Mouse (Mus musculus): Measurements from ENCODE around the gene Brap. TPM values are rescaled to one million over a fixed set of nuclear protein-coding genes. Genes with fewer than 3 reads are reported as not detected.
A peak's percentile ranks its signal among the peaks of the same experiment; 100 is the strongest.

Brap gene
- polyA plus RNA-seq, 1 experiment: 38.7 TPM

DNA sequence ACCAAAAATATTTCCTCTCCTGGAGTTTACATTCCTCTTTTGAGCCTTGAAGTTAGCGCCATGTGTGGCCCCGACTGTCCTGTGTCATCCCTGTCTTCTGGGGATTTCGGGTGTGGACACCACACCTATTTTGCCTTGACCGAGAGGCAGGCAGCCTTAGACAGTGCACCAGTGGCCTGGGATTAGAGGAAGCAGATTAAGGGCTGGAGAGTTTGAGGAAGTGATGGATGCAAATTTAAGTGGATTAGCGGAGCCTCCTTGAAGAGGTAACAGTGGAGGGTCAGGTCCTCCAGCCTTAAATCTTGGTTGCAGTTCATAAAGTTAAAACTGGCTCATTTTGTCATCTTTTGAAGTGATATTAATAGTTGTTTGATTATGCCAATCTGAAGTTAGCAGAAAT is 58.1 kb downstream of the Brap start:
- H3K27ac ChIP-seq (ENCODE audit: control insufficient read depth, insufficient read depth, low read length): no peak overlapping the region
- 94% methylated on average over 5 of the region's 5 CpGs for WGBS
- no peaks in the 10 kb centered on the region for H3K36me3 ChIP-seq (ENCODE audit: control insufficient read depth, insufficient read depth, low read length)
- no peak overlapping the region for H3K4me3 ChIP-seq (ENCODE audit: control insufficient read depth, insufficient read depth, low read length)
- no peak for DNase-seq
- no peaks in the 10 kb centered on the region for H3K27me3 ChIP-seq (ENCODE audit: control insufficient read depth, insufficient read depth, low read length)
- H3K4me1 ChIP-seq (replicated peaks; ENCODE audit: control insufficient read depth, insufficient read depth, low read length): peaks cover 19% of the 10 kb centered on the region
- TF ChIP-seq POLR2A (IDR thresholded peaks at IDR 0.05; ENCODE audit: control insufficient read depth, extremely low read depth, insufficient read depth, low read length, poor library complexity) (no peak), CTCF (IDR thresholded peaks at IDR 0.05; ENCODE audit: borderline replicate concordance, control insufficient read depth, extremely low read depth, insufficient read depth, low read length, poor library complexity) (no peak)

DNA sequence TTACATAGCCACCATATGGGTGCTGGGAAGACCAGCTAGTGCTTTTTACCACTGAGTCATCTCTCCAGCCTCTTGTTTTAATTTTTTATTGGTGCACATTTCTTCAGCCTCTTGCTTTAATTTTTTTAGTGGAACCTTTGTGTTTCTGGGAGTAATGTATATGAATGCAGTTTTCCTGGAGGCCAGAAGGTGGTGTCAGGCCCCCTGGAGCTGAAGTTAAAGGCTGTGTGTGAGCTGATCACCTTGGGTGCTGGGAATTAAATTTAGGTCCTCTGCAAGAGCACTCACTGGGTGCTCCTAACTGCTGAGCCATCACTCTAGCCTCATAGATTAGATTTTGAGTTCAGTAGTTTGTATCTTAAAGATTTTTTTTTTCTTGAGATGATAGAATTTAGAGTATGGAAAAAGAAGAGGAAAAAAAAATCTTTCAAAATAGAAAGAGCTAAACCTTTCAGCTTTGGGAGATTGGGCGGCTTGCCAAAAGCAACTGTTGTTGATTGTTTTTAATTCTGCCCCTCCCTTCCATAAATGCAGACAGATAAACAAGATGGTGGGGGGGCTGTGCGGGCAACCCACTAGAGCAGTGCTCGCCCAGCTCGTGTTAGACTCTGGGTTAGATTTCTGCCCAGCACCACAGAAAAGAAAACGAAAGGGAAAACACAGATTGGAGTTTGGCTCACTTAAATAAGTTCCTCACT is 60.7 kb downstream of the Brap start:
- H3K36me3 ChIP-seq (ENCODE audit: control insufficient read depth, insufficient read depth, low read length): no peaks in the 10 kb centered on the region
- 93% methylated on average over 5 of the region's 5 CpGs for WGBS
- no peaks in the 10 kb centered on the region for H3K27me3 ChIP-seq (ENCODE audit: control insufficient read depth, insufficient read depth, low read length)
- peaks cover 7% of the 10 kb centered on the region; the same call in 1 of the 2 replicates for H3K4me1 ChIP-seq (replicated peaks; ENCODE audit: control insufficient read depth, insufficient read depth, low read length)
- no peak overlapping the region for H3K27ac ChIP-seq (ENCODE audit: control insufficient read depth, insufficient read depth, low read length)
- TF ChIP-seq POLR2A (IDR thresholded peaks at IDR 0.05; ENCODE audit: control insufficient read depth, extremely low read depth, insufficient read depth, low read length, poor library complexity): no peak
- no peak for TF ChIP-seq CTCF (IDR thresholded peaks at IDR 0.05; ENCODE audit: borderline replicate concordance, control insufficient read depth, extremely low read depth, insufficient read depth, low read length, poor library complexity)
- peak; percentile 25 for DNase-seq
- H3K4me3 ChIP-seq (ENCODE audit: control insufficient read depth, insufficient read depth, low read length): no peak overlapping the region

GRCm38 (mm10) chr5:121721841-121722240 is 61.5 kb downstream of the Brap start:
- Histone ChIP-seq H3K4me1 (replicated peaks; ENCODE audit: control insufficient read depth, insufficient read depth, low read length) (0 out of 2 replicates have a peak, but pooled peaks cover 2% of the 10 kb centered on the region), H3K4me3 (ENCODE audit: control insufficient read depth, insufficient read depth, low read length) (no peak overlapping the region), H3K36me3 (ENCODE audit: control insufficient read depth, insufficient read depth, low read length) (no peaks in the 10 kb centered on the region), H3K27ac (ENCODE audit: control insufficient read depth, insufficient read depth, low read length) (no peak overlapping the region), H3K27me3 (ENCODE audit: control insufficient read depth, insufficient read depth, low read length) (no peaks in the 10 kb centered on the region)
- DNase-seq: no peak
- TF ChIP-seq POLR2A (IDR thresholded peaks at IDR 0.05; ENCODE audit: control insufficient read depth, extremely low read depth, insufficient read depth, low read length, poor library complexity): no peak
- 79% methylated on average over 3 of the region's 3 CpGs for WGBS

GRCm38 (mm10) chr5:121724678-121725077 is 64.3 kb downstream of the Brap start:
- 0 out of 2 replicates have a peak, but pooled peaks cover 2% of the 10 kb centered on the region for H3K4me1 ChIP-seq (replicated peaks; ENCODE audit: control insufficient read depth, insufficient read depth, low read length)
- TF ChIP-seq POLR2A (IDR thresholded peaks at IDR 0.05; ENCODE audit: control insufficient read depth, extremely low read depth, insufficient read depth, low read length, poor library complexity) (no peak), CTCF (IDR thresholded peaks at IDR 0.05; ENCODE audit: borderline replicate concordance, control insufficient read depth, extremely low read depth, insufficient read depth, low read length, poor library complexity) (no peak)
- no peak overlapping the region for H3K4me3 ChIP-seq (ENCODE audit: control insufficient read depth, insufficient read depth, low read length)
- 100% methylated on average over 1 of the region's 1 CpGs for WGBS
- no peaks in the 10 kb centered on the region for H3K36me3 ChIP-seq (ENCODE audit: control insufficient read depth, insufficient read depth, low read length)
- no peak overlapping the region for H3K27ac ChIP-seq (ENCODE audit: control insufficient read depth, insufficient read depth, low read length)
- no peaks in the 10 kb centered on the region for H3K27me3 ChIP-seq (ENCODE audit: control insufficient read depth, insufficient read depth, low read length)
- no peak for DNase-seq

- H3K4me1 ChIP-seq (replicated peaks; ENCODE audit: control insufficient read depth, insufficient read depth, low read length): no peaks in the 10 kb centered on the region
- TF ChIP-seq CTCF (IDR thresholded peaks at IDR 0.05; ENCODE audit: borderline replicate concordance, control insufficient read depth, extremely low read depth, insufficient read depth, low read length, poor library complexity): no peak
- H3K36me3 ChIP-seq (ENCODE audit: control insufficient read depth, insufficient read depth, low read length): no peaks in the 10 kb centered on the region
- H3K4me3 ChIP-seq (ENCODE audit: control insufficient read depth, insufficient read depth, low read length): no peak overlapping the region
- H3K27me3 ChIP-seq (ENCODE audit: control insufficient read depth, insufficient read depth, low read length): no peaks in the 10 kb centered on the region
- WGBS: 97% methylated on average over 2 of the region's 2 CpGs
- no peak for DNase-seq
- H3K27ac ChIP-seq (ENCODE audit: control insufficient read depth, insufficient read depth, low read length): no peak overlapping the region
Measured at GRCm38 (mm10) chr5:121730057-121730456, 69.7 kb downstream of the Brap start.

- TF ChIP-seq CTCF (IDR thresholded peaks at IDR 0.05; ENCODE audit: borderline replicate concordance, control insufficient read depth, extremely low read depth, insufficient read depth, low read length, poor library complexity): no peak
- no peak for TF ChIP-seq POLR2A (IDR thresholded peaks at IDR 0.05; ENCODE audit: control insufficient read depth, extremely low read depth, insufficient read depth, low read length, poor library complexity)
- H3K27ac ChIP-seq (ENCODE audit: control insufficient read depth, insufficient read depth, low read length): no peak overlapping the region
- no peak for DNase-seq
- WGBS: 100% methylated on average over 3 of the region's 3 CpGs
- H3K36me3 ChIP-seq (ENCODE audit: control insufficient read depth, insufficient read depth, low read length): 0 out of 2 replicates have a peak, but pooled peaks cover 3% of the 10 kb centered on the region
- H3K4me3 ChIP-seq (ENCODE audit: control insufficient read depth, insufficient read depth, low read length): no peak overlapping the region
- no peaks in the 10 kb centered on the region for H3K27me3 ChIP-seq (ENCODE audit: control insufficient read depth, insufficient read depth, low read length)
- no peaks in the 10 kb centered on the region for H3K4me1 ChIP-seq (replicated peaks; ENCODE audit: control insufficient read depth, insufficient read depth, low read length)
Measured at GRCm38 (mm10) chr5:121736641-121737040, 76.3 kb downstream of the Brap start.

Other genes with a start within 250 kb of the Brap start
- 1.8 and 5.0 TPM in 2 replicates for gene Tmem116, start 208.7 kb upstream of the Brap start, polyA plus RNA-seq (2012; rRNA removed)
- gene Erp29, start 208.1 kb upstream of the Brap start, polyA plus RNA-seq (2012; rRNA removed): 45.1 and 52.7 TPM in 2 replicates
- gene Adam1b, start 157.1 kb upstream of the Brap start, polyA plus RNA-seq (2012; rRNA removed): not detected in 2 replicates
- 4.0 and 6.8 TPM in 2 replicates for gene Adam1a, start 115.1 kb upstream of the Brap start, polyA plus RNA-seq (2012; rRNA removed)
- gene Gm42878, start 115.1 kb upstream of the Brap start, polyA plus RNA-seq (2012; rRNA removed): not detected in 2 replicates
- gene Mapkapk5, start 114.7 kb upstream of the Brap start, polyA plus RNA-seq (2012; rRNA removed): 38.7 and 49.3 TPM in 2 replicates
- gene Aldh2, start 66.7 kb upstream of the Brap start, polyA plus RNA-seq (2012; rRNA removed): 203 and 217 TPM in 2 replicates
- gene Acad12, start 41.6 kb upstream of the Brap start, polyA plus RNA-seq (2012; rRNA removed): 3.9 and 8.8 TPM in 2 replicates
- gene Acad10, start within 50 bp of the Brap start, polyA plus RNA-seq (2012; rRNA removed): 7.2 and 8.2 TPM in 2 replicates
- 205 and 216 TPM in 2 replicates for gene Atxn2, start 50.8 kb downstream of the Brap start, polyA plus RNA-seq (2012; rRNA removed)
- 48.3 and 80.5 TPM in 2 replicates for gene Sh2b3, start 177.1 kb downstream of the Brap start, polyA plus RNA-seq (2012; rRNA removed)
- gene Pheta1, start 188.4 kb downstream of the Brap start, polyA plus RNA-seq (2012; rRNA removed): 23.3 and 25.3 TPM in 2 replicates